Mouse (Mus musculus): ENCODE measurements around the gene Il15ra. TPM values are rescaled to one million over a fixed set of nuclear protein-coding genes. Genes with fewer than 3 reads are reported as not detected.
"Not testable (repeated sequence)": the region's sequence is repeated elsewhere in the genome, so short reads cannot be mapped to it uniquely, and the experiment has no call there.

The Il15ra gene
- polyA plus RNA-seq, 1 experiment from 2014 or later = 2.5 TPM

DNA sequence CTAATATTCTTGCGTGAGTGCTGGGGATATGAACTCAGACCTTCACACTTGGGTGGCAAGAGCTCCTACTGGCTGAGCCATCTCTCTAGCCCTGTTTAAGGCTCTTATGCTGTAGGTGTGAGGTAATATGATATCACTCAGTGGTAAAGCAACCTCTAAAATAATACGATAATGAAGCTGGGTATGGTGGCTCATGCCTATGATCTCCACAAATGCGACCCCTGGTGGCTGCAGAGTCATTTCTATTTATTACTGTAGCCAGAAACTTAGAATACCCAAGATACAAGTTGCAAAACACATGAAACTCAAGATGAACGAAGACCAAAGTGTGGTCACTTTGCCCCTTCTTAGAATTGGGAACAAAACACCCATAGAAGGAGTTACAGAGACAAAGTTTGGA is 5.0 kb downstream of the Il15ra start:
- not testable (repeated sequence) for H3K27me3 ChIP-seq (ENCODE audit: control insufficient read depth, insufficient read depth, low read length); H3K27ac ChIP-seq (replicated peaks); H3K9ac ChIP-seq (ENCODE audit: low read length); H3K4me1 ChIP-seq (replicated peaks; ENCODE audit: control insufficient read depth, insufficient read depth); H3K4me2 ChIP-seq (replicated peaks; ENCODE audit: low read depth); ATAC-seq (ENCODE audit: low FRiP score, low TSS enrichment); H3K36me3 ChIP-seq (ENCODE audit: control insufficient read depth, insufficient read depth, low read length); H3K9me3 ChIP-seq (ENCODE audit: control insufficient read depth, low read length); H3K4me3 ChIP-seq (ENCODE audit: low read depth, low read length)
- WGBS = 49% methylated on average over 4 of the region's 4 CpGs
- DNase-seq (ENCODE audit: low spot score) = peak; percentile 39
- TF ChIP-seq CTCF (IDR thresholded peaks at IDR 0.05; ENCODE audit: low read depth) = peak; percentile 66

- WGBS = 73% methylated on average over 6 of the region's 6 CpGs
Observed at GRCm38 (mm10) chr2:11712483-11712990, 7.4 kb downstream of the Il15ra start.

GRCm38 (mm10) chr2:11713021-11713420 is 7.9 kb downstream of the Il15ra start:
- WGBS = 67% methylated on average over 3 of the region's 3 CpGs
- no peak for TF ChIP-seq CTCF (IDR thresholded peaks at IDR 0.05; ENCODE audit: low read depth)
- no peak for TF ChIP-seq EP300 (optimal IDR thresholded peaks at IDR 0.05)
- Histone ChIP-seq H3K27ac (replicated peaks) (no peak overlapping the region), H3K4me3 (ENCODE audit: low read depth, low read length) (no peak overlapping the region), H3K27me3 (ENCODE audit: control insufficient read depth, insufficient read depth, low read length) (no peaks in the 10 kb centered on the region), H3K4me1 (replicated peaks; ENCODE audit: control insufficient read depth, insufficient read depth) (no peaks in the 10 kb centered on the region), H3K4me2 (replicated peaks; ENCODE audit: low read depth) (no peak overlapping the region), H3K9ac (ENCODE audit: low read length) (no peak overlapping the region), H3K36me3 (ENCODE audit: control insufficient read depth, insufficient read depth, low read length) (no peaks in the 10 kb centered on the region), H3K9me3 (ENCODE audit: control insufficient read depth, low read length) (no peaks in the 10 kb centered on the region)
- DNase-seq (ENCODE audit: low spot score) = no peak
- ATAC-seq (ENCODE audit: low FRiP score, low TSS enrichment) = no peak

More at GRCm38 (mm10) chr2:11712483-11712990, 7.4 kb downstream of the Il15ra start:
- no peak overlapping the region for H3K27ac ChIP-seq (replicated peaks)
- no peaks in the 10 kb centered on the region for H3K27me3 ChIP-seq (ENCODE audit: control insufficient read depth, insufficient read depth, low read length)
- ATAC-seq (ENCODE audit: low FRiP score, low TSS enrichment) (no peak), DNase-seq (ENCODE audit: low spot score) (no peak)
- no peak overlapping the region for H3K9ac ChIP-seq (ENCODE audit: low read length)
- no peak overlapping the region for H3K4me3 ChIP-seq (ENCODE audit: low read depth, low read length)
- no peaks in the 10 kb centered on the region for H3K4me1 ChIP-seq (replicated peaks; ENCODE audit: control insufficient read depth, insufficient read depth)
- H3K9me3 ChIP-seq (ENCODE audit: control insufficient read depth, low read length) = no peaks in the 10 kb centered on the region
- no peaks in the 10 kb centered on the region for H3K36me3 ChIP-seq (ENCODE audit: control insufficient read depth, insufficient read depth, low read length)
- TF ChIP-seq EP300 (optimal IDR thresholded peaks at IDR 0.05) (no peak), CTCF (IDR thresholded peaks at IDR 0.05; ENCODE audit: low read depth) (no peak)
- H3K4me2 ChIP-seq (replicated peaks; ENCODE audit: low read depth) = no peak overlapping the region

DNA sequence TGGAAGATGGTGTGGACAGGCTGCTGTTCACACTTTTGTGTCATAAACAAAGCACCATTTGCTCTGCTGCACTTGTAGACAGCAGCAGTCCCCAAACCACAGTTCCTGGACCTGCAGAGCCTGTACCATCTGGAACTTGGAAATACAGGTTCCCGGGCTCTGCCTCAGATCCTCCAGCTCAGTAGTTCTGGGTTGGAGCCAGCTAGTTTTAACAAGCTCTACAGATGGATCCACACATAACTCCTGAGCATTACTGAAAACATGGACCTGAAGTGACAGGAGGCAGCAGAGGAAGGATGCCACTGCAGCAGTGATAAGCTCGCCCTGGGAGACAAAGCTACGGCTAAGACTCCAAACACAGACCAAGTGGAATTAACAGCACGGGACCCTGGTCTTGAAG is 9.4 kb downstream of the Il15ra start:
- Histone ChIP-seq H3K4me3 (ENCODE audit: low read depth, low read length) (no peak overlapping the region), H3K27me3 (ENCODE audit: control insufficient read depth, insufficient read depth, low read length) (no peaks in the 10 kb centered on the region), H3K9ac (ENCODE audit: low read length) (no peak overlapping the region), H3K36me3 (ENCODE audit: control insufficient read depth, insufficient read depth, low read length) (no peaks in the 10 kb centered on the region), H3K9me3 (ENCODE audit: control insufficient read depth, low read length) (no peaks in the 10 kb centered on the region), H3K4me2 (replicated peaks; ENCODE audit: low read depth) (no peak overlapping the region), H3K27ac (replicated peaks) (no peak overlapping the region), H3K4me1 (replicated peaks; ENCODE audit: control insufficient read depth, insufficient read depth) (no peaks in the 10 kb centered on the region)
- TF ChIP-seq EP300 (optimal IDR thresholded peaks at IDR 0.05) (no peak), CTCF (IDR thresholded peaks at IDR 0.05; ENCODE audit: low read depth) (no peak)
- no peak for DNase-seq (ENCODE audit: low spot score)
- 79% methylated on average over 4 of the region's 4 CpGs for WGBS
- no peak for ATAC-seq (ENCODE audit: low FRiP score, low TSS enrichment)

DNA sequence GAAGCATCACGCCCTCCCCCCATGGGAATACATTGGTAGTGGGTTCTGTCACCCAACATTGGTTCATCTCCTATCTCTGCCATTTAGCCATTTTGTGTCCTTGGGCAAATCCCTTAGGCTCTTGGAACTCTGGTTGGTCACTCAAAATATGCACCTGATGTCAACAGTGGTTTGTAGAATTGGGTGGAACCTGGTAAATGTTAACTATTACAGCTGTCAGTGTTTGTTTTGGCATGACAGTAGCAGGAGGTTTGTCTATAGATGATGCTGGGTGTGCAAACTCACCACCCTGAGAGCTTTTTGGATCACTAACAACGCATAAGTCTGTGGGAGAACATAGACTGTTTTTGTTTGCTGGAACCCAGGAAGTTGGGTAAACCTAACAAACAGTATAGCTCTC is 13.5 kb downstream of the Il15ra start:
- H3K4me2 ChIP-seq (replicated peaks; ENCODE audit: low read depth) = no peak overlapping the region
- no peaks in the 10 kb centered on the region for H3K4me1 ChIP-seq (replicated peaks; ENCODE audit: control insufficient read depth, insufficient read depth)
- H3K27ac ChIP-seq (replicated peaks) = no peak overlapping the region
- no peak for ATAC-seq (ENCODE audit: low FRiP score, low TSS enrichment)
- H3K9ac ChIP-seq (ENCODE audit: low read length) = no peak overlapping the region
- H3K36me3 ChIP-seq (ENCODE audit: control insufficient read depth, insufficient read depth, low read length) = no peaks in the 10 kb centered on the region
- H3K9me3 ChIP-seq (ENCODE audit: control insufficient read depth, low read length) = no peaks in the 10 kb centered on the region
- H3K4me3 ChIP-seq (ENCODE audit: low read depth, low read length) = no peak overlapping the region
- TF ChIP-seq EP300 (optimal IDR thresholded peaks at IDR 0.05) (no peak), CTCF (IDR thresholded peaks at IDR 0.05; ENCODE audit: low read depth) (no peak)
- 75% methylated on average over 2 of the region's 2 CpGs for WGBS
- H3K27me3 ChIP-seq (ENCODE audit: control insufficient read depth, insufficient read depth, low read length) = no peaks in the 10 kb centered on the region
- DNase-seq (ENCODE audit: low spot score) = no peak

DNA sequence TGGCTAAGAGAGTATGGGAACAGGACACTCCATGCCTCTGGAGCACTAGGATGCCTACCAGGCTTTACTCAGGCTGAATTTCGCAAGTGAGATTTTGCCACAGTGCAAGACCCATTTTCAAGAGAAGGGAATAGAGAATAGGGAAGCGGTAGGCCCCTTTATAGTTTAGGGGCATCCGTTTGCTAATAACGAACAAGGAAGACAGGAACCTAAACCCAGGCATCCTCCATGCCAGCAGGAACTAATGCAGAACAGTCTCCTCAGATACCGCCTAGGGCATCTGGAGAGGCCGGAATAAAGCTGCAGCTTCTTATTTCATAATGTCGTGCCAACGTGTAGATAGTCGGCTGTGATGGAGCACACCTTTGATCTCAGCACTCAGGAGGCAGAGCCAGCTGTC is 17.5 kb downstream of the Il15ra start:
- TF ChIP-seq EP300 (optimal IDR thresholded peaks at IDR 0.05) (no peak), CTCF (IDR thresholded peaks at IDR 0.05; ENCODE audit: low read depth) (no peak)

More for the DNA sequence above, 17.5 kb downstream of the Il15ra start:
- ATAC-seq (ENCODE audit: low FRiP score, low TSS enrichment) (no peak), DNase-seq (ENCODE audit: low spot score) (no peak)
- no peak overlapping the region for H3K4me2 ChIP-seq (replicated peaks; ENCODE audit: low read depth)
- no peak overlapping the region for H3K27ac ChIP-seq (replicated peaks)
- H3K9ac ChIP-seq (ENCODE audit: low read length) = no peak overlapping the region
- no peaks in the 10 kb centered on the region for H3K36me3 ChIP-seq (ENCODE audit: control insufficient read depth, insufficient read depth, low read length)
- H3K27me3 ChIP-seq (ENCODE audit: control insufficient read depth, insufficient read depth, low read length) = no peaks in the 10 kb centered on the region
- WGBS = 83% methylated on average over 9 of the region's 9 CpGs
- H3K4me1 ChIP-seq (replicated peaks; ENCODE audit: control insufficient read depth, insufficient read depth) = no peaks in the 10 kb centered on the region
- H3K9me3 ChIP-seq (ENCODE audit: control insufficient read depth, low read length) = no peaks in the 10 kb centered on the region
- H3K4me3 ChIP-seq (ENCODE audit: low read depth, low read length) = no peak overlapping the region
